Mouse (Mus musculus) CH12.LX (cell line): ENCODE measurements around the gene Scand1. TPM values are rescaled to one million over a fixed set of nuclear protein-coding genes. Genes with fewer than 3 reads are reported as not detected.
A peak's percentile ranks its signal among the peaks of the same experiment; 100 is the strongest.

ENCODE experiments used
- DNase-seq: peaks from one replicate; pipeline ENCODE4 v3.0.0-alpha.2; 2013; ENCODE audit errors: extremely low read depth
- H3K27ac ChIP-seq: 2 replicates; pipeline ENCODE4 v1.5.1; 2012; ENCODE audit warnings: low read depth, mild to moderate bottlenecking, control low read depth, moderate library complexity; ENCODE audit not compliant: insufficient read depth
- H3K27me3 ChIP-seq: replicated peaks from 2 replicates; pipeline ENCODE3; 2012; ENCODE audit warnings: inconsistent platforms
- H3K36me3 ChIP-seq, 2 experiments: replicated peaks in 1 of 2; 2 replicates each; pipeline versions ENCODE3 to v1.6.1; 2012; ENCODE audit warnings: inconsistent platforms in 1 of 2, low read length in 1 of 2, mild to moderate bottlenecking in 1 of 2, mixed read lengths in 1 of 2, moderate library complexity in 1 of 2; ENCODE audit not compliant: control insufficient read depth in 1 of 2, insufficient read depth in 1 of 2
- H3K4me1 ChIP-seq, 2 experiments: 2 replicates each; pipeline ENCODE4 v1.6.1; 2012; ENCODE audit warnings: inconsistent platforms in 1 of 2, moderate library complexity in 1 of 2; ENCODE audit not compliant: insufficient read depth in 2 of 2, control insufficient read depth in 1 of 2
- H3K4me2 ChIP-seq: 2 replicates; pipeline ENCODE4 v1.6.1; 2012; ENCODE audit warnings: low read depth, mild to moderate bottlenecking, control low read depth; ENCODE audit not compliant: poor library complexity, insufficient read depth, severe bottlenecking
- H3K4me3 ChIP-seq, 3 experiments: fragments of 150-350 bp in 1 of 3; sonication (generic) in 1 of 3; replicated peaks in 1 of 3; 2 replicates each; pipeline versions ENCODE3 to v1.5.1; 2011 to 2012; ENCODE audit warnings: low read depth in 2 of 3, low read length in 2 of 3, mild to moderate bottlenecking in 2 of 3, moderate library complexity in 2 of 3, control low read depth in 1 of 3, improper control_type of control experiment in 1 of 3, inconsistent platforms in 1 of 3, mixed read lengths in 1 of 3; ENCODE audit not compliant: poor library complexity in 1 of 3
- H3K79me2 ChIP-seq: replicated peaks from 2 replicates; pipeline ENCODE4 v1.6.1; 2012; ENCODE audit warnings: mild to moderate bottlenecking, moderate library complexity; ENCODE audit not compliant: control insufficient read depth, poor library complexity, insufficient read depth, severe bottlenecking; ENCODE audit errors: extremely low read depth
- H3K9ac ChIP-seq: 2 replicates; pipeline ENCODE4 v1.6.1; 2012; ENCODE audit warnings: low read depth, mild to moderate bottlenecking, control low read depth, moderate library complexity; ENCODE audit not compliant: insufficient read depth
- H3K9me3 ChIP-seq: replicated peaks from 2 replicates; pipeline ENCODE3; 2012; ENCODE audit warnings: low read length, inconsistent platforms, mixed read lengths
- BHLHE40 ChIP-seq: IDR thresholded peaks from 2 replicates; pipeline ENCODE4 v1.6.1; 2011; ENCODE audit warnings: mild to moderate bottlenecking, low read depth, low read length, improper control_type of control experiment
- CHD1 ChIP-seq: IDR thresholded peaks from 2 replicates; pipeline ENCODE4 v1.6.1; 2012; ENCODE audit warnings: low read depth, low read length, improper control_type of control experiment, inconsistent platforms
- CTCF ChIP-seq, 2 experiments: IDR thresholded peaks in 1 of 2; conservative IDR thresholded peaks in 1 of 2; 2 replicates each; pipeline ENCODE4 v1.5.1; 2011 to 2012; ENCODE audit warnings: low read depth in 2 of 2, low read length in 2 of 2, improper control_type of control experiment in 1 of 2, inconsistent platforms in 1 of 2, mild to moderate bottlenecking in 1 of 2, moderate library complexity in 1 of 2
- EP300 ChIP-seq: IDR thresholded peaks from 2 replicates; pipeline ENCODE4 v1.6.1; 2011; ENCODE audit warnings: low read length, improper control_type of control experiment
- GABPA ChIP-seq: IDR thresholded peaks from 2 replicates; pipeline ENCODE4 v1.6.1; 2012; ENCODE audit warnings: low read depth, low read length, improper control_type of control experiment, inconsistent platforms; ENCODE audit not compliant: insufficient replicate concordance
- IRF4 ChIP-seq: IDR thresholded peaks from 2 replicates; pipeline ENCODE4 v1.6.1; 2014; ENCODE audit warnings: low read depth, mild to moderate bottlenecking, inconsistent platforms, low read length, improper control_type of control experiment
- JUN ChIP-seq: IDR thresholded peaks from 2 replicates; pipeline ENCODE4 v1.6.1; 2011; ENCODE audit warnings: low read depth, mild to moderate bottlenecking, low read length, improper control_type of control experiment, moderate library complexity; ENCODE audit not compliant: insufficient read depth
- MAFK ChIP-seq: IDR thresholded peaks from 2 replicates; pipeline ENCODE4 v1.6.1; 2011; ENCODE audit warnings: low read length, improper control_type of control experiment; ENCODE audit not compliant: insufficient replicate concordance
- MAX ChIP-seq: IDR thresholded peaks from 2 replicates; pipeline ENCODE4 v1.6.1; 2011; ENCODE audit warnings: low read length, improper control_type of control experiment
- RAD21 ChIP-seq: IDR thresholded peaks from 2 replicates; pipeline ENCODE4 v1.6.1; 2011; ENCODE audit warnings: low read depth, mild to moderate bottlenecking, low read length, improper control_type of control experiment, moderate library complexity
- SIN3A ChIP-seq: IDR thresholded peaks from 2 replicates; pipeline ENCODE4 v1.6.1; 2012; ENCODE audit warnings: low read length, improper control_type of control experiment, inconsistent platforms
- USF1 ChIP-seq: IDR thresholded peaks from 2 replicates; pipeline ENCODE4 v1.6.1; 2014; ENCODE audit warnings: low read depth, mild to moderate bottlenecking, inconsistent platforms, low read length, improper control_type of control experiment
- ZKSCAN1 ChIP-seq: IDR thresholded peaks from 2 replicates; pipeline ENCODE4 v1.6.1; 2012; ENCODE audit warnings: low read depth, inconsistent platforms, low read length, improper control_type of control experiment, borderline replicate concordance
- ZMIZ1 ChIP-seq: IDR thresholded peaks from 2 replicates; pipeline ENCODE4 v1.6.1; 2012; ENCODE audit warnings: low read depth, mild to moderate bottlenecking, inconsistent platforms, low read length, improper control_type of control experiment
- dilution Hi-C: fragments of 300-500 bp; cut with MboI; formaldehyde crosslinking; loops from 2 replicates; pipeline ENCODE4 v1.14.3; 2020; ENCODE audit warnings: low sequenced_read_pairs; ENCODE audit not compliant: extremely low pct_unique_long_range_greater_than_20kb, extremely low pct_ligation_motif_present
- in situ Hi-C: fragments of 300-500 bp; cut with MboI; formaldehyde crosslinking; loops from 3 replicates; pipeline ENCODE4 v1.14.3; 2019; ENCODE audit warnings: low sequenced_read_pairs, low pct_ligation_motif_present, low pct_unique_long_range_greater_than_20kb, mixed read lengths
- polyA plus RNA-seq: library from polyadenylated mRNA; unstranded; fragments of >175 nt; gene quantifications from 2 replicates; pipeline ENCODE4 v1.2.1, GENCODE M21; 2012; ENCODE audit warnings: low read depth; ENCODE audit not compliant: insufficient read length
- total RNA-seq, 2 experiments: library from RNA; depleted of rRNA; stranded (reverse); fragments of 300-350 nt in 1 of 2; fragments of >200 nt in 1 of 2; gene quantifications; 2 replicates each; pipeline ENCODE4 v1.2.3; 2012 to 2014

Scand1 gene
- total and polyA plus RNA-seq, 3 experiments = 48.5 to 86.6 (median 72.6) TPM

DNA sequence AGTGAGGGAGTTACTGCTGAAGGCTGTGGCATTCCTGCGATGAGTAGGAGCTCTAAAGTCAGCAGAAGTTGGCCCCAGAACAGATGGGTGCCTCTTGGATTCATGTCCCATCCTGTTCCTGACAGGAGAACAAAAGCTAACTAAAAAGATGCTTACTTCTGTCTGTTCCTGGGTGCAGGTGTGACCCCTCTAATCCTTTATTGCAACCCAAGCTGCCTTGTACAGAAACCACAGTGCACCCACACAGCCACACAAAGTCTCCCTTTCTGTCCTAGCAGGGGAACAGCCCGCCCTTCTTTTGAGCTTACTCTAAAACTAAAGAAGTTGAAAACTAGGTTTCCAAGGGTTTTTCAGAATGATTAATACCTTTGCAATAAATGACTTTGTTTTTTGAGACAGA lies 24.3 kb downstream of the Scand1 start:
- Histone ChIP-seq H3K36me3 (peaks cover 25 to 78% of the 10 kb centered on the region in 2 experiments), H3K4me2 (no peak overlapping the region), H3K79me2 (no peaks in the 10 kb centered on the region), H3K4me3 (no peak overlapping the region), H3K4me1 (peaks cover 0 to 7% of the 10 kb centered on the region in 2 experiments; a peak in 1 of 4 replicates), H3K27ac (no peak overlapping the region), H3K27me3 (no peaks in the 10 kb centered on the region), H3K9me3 (no peaks in the 10 kb centered on the region), H3K9ac (no peak overlapping the region)
- dilution Hi-C loops = no loop called here
- DNase-seq = no peak
- in situ Hi-C loops = loop anchor here (25.0 kb wide), 1 partner anchor 301 kb away; no protein-coding TSS in a partner anchor
- TF ChIP-seq IRF4 = no peak
- TF ChIP-seq MAFK = no peak
- no peak for TF ChIP-seq BHLHE40
- no peak for TF ChIP-seq CHD1
- TF ChIP-seq ZMIZ1 = no peak
- no peak for TF ChIP-seq RAD21
- no peak for TF ChIP-seq SIN3A
- TF ChIP-seq ZKSCAN1 = no peak
- TF ChIP-seq USF1 = no peak
- no peak for TF ChIP-seq GABPA
- TF ChIP-seq MAX = no peak

- H3K4me3 ChIP-seq = no peak overlapping the region
- dilution Hi-C loops = no loop called here
- H3K4me2 ChIP-seq = no peak overlapping the region
- DNase-seq = no peak
- no peaks in the 10 kb centered on the region for H3K79me2 ChIP-seq
- TF ChIP-seq EP300 (no peak), CTCF (conservative IDR thresholded peaks at IDR 0.05 in 1 of 2, IDR thresholded peaks at IDR 0.05 in 1 of 2; ENCODE audit: low read depth in 2 of 2, low read length in 2 of 2) (peak in 1 of 2 experiments; percentile 22; a peak in 1 of 4 replicates)
- TF ChIP-seq, all 38 proteins: peak for 1
- no peaks in the 10 kb centered on the region for H3K4me1 ChIP-seq
- peaks cover 20 to 79% of the 10 kb centered on the region in 2 experiments for H3K36me3 ChIP-seq
- no peaks in the 10 kb centered on the region for H3K27me3 ChIP-seq
- in situ Hi-C loops = loop anchor here (25.0 kb wide), 1 partner anchor 299 kb away; no protein-coding TSS in a partner anchor
- no peaks in the 10 kb centered on the region for H3K9me3 ChIP-seq
- no peak overlapping the region for H3K27ac ChIP-seq
- no peak overlapping the region for H3K9ac ChIP-seq
Observed at GRCm38 (mm10) chr2:156286733-156287132, 25.8 kb downstream of the Scand1 start.

- in situ Hi-C loops = loop anchor here (25.0 kb wide), 1 partner anchor 298 kb away; no protein-coding TSS in a partner anchor
- no peak for TF ChIP-seq JUN
Observed at GRCm38 (mm10) chr2:156285161-156285560, 27.3 kb downstream of the Scand1 start.

More at GRCm38 (mm10) chr2:156285161-156285560, 27.3 kb downstream of the Scand1 start:
- no peaks in the 10 kb centered on the region for H3K27me3 ChIP-seq
- no peak overlapping the region for H3K4me3 ChIP-seq
- no peak overlapping the region for H3K4me2 ChIP-seq
- dilution Hi-C loops = no loop called here
- H3K4me1 ChIP-seq = no peaks in the 10 kb centered on the region
- H3K9me3 ChIP-seq = no peaks in the 10 kb centered on the region
- no peak overlapping the region for H3K9ac ChIP-seq
- H3K79me2 ChIP-seq = no peaks in the 10 kb centered on the region
- peaks cover 25 to 77% of the 10 kb centered on the region in 2 experiments for H3K36me3 ChIP-seq
- no peak for DNase-seq
- no peak overlapping the region for H3K27ac ChIP-seq
